Mouse (Mus musculus) neural tube, embryonic 14.5 days (tissue): ENCODE data around the gene Sbp. TPM values are rescaled to one million over a fixed set of nuclear protein-coding genes. Genes with fewer than 3 reads are reported as not detected.
A peak's percentile ranks its signal among the peaks of the same experiment; 100 is the strongest.
"Not testable (repeated sequence)": the region's sequence is repeated elsewhere in the genome, so short reads cannot be mapped to it uniquely, and the experiment has no call there.

Source experiments
- ATAC-seq: fragments of 200-750 bp; cut with Nextera tagmentation; 2 replicates; pipeline ENCODE4 v1.8.0; 2017; ENCODE audit warnings: low read depth, mild to moderate bottlenecking, moderate TSS enrichment, moderate library complexity
- H3K27ac ChIP-seq: fragments of 300-500 bp; sonication (generic); 2 replicates; pipeline ENCODE4 v1.5.1; 2014; ENCODE audit warnings: low read depth, mild to moderate bottlenecking, control low read depth, low read length, moderate library complexity, mixed read lengths
- H3K27me3 ChIP-seq: fragments of 300-500 bp; sonication (generic); 2 replicates; pipeline ENCODE4 v1.6.1; 2014; ENCODE audit warnings: low read length; ENCODE audit not compliant: control insufficient read depth, insufficient read depth
- H3K36me3 ChIP-seq: fragments of 300-500 bp; sonication (generic); 2 replicates; pipeline ENCODE4 v1.6.1; 2014; ENCODE audit warnings: low read length, mixed read lengths; ENCODE audit not compliant: control insufficient read depth, insufficient read depth
- H3K4me1 ChIP-seq: fragments of 300-500 bp; sonication (generic); 2 replicates; pipeline ENCODE4 v1.6.1; 2014; ENCODE audit warnings: low read length; ENCODE audit not compliant: control insufficient read depth, insufficient read depth
- H3K4me2 ChIP-seq: fragments of 300-500 bp; sonication (generic); 2 replicates; pipeline ENCODE4 v1.6.1; 2014; ENCODE audit warnings: mild to moderate bottlenecking, low read depth, low read length, control low read depth
- H3K4me3 ChIP-seq: fragments of 300-500 bp; sonication (generic); 2 replicates; pipeline ENCODE4 v1.5.1; 2014; ENCODE audit warnings: low read depth, low read length, control low read depth, mixed read lengths
- H3K9ac ChIP-seq: fragments of 300-500 bp; sonication (generic); replicated peaks from 2 replicates; pipeline ENCODE4 v1.6.1; 2014; ENCODE audit warnings: low read depth, mild to moderate bottlenecking, control low read depth, low read length, mixed read lengths
- H3K9me3 ChIP-seq: fragments of 300-500 bp; sonication (generic); 2 replicates; pipeline ENCODE4 v1.6.1; 2016; ENCODE audit warnings: low read length; ENCODE audit not compliant: control insufficient read depth
- WGBS: fragments of 180-500 bp; shearing (Covaris S2); extraction: QIAGEN DNeasy Blood & Tissue Kit; methylation state at CpG from one replicate; pipeline ENCODE4 v1.1.7; 2014; 5-methylcytosine and 5-hydroxymethylcytosine counted together
- polyA plus RNA-seq: library from polyadenylated mRNA; unstranded; fragments of >200 nt; fragmentation: Nextera tagmentation; extraction: Ambion mirVana; gene quantifications from 2 replicates; pipeline ENCODE4 v1.2.1, GENCODE M21; 2014

Sbp gene
- polyA plus RNA-seq, result not detected in 2 replicates

DNA sequence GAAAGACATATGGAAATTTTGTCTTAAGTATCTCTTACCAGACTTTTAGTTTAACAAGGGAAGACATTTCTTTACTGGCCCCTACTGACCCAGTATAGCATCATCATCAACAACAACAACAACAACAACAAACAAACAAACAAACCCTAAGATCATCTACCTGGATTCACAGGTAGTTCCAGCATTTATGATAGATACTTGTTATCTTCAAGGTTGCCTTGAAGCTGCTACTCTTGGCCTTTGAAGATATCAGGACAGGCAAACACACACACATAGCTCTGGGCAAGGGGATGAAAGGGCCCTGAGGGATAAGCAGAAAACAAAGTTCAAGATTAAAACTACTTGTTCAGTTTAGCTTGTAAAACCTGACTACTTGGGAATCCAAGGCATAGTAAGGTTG, at the start of gene Sbp:
Gene Sbp (plus strand): TSS at position 301 of the 400 bp plus-strand sequence.
- H3K9me3 ChIP-seq, result no peaks in the 10 kb centered on the region
- H3K27ac ChIP-seq, result no peak within 1 kb of the TSS
- H3K36me3 ChIP-seq, result no peaks in the 10 kb centered on the region
- no peaks in the 10 kb centered on the region for H3K4me1 ChIP-seq
- H3K4me3 ChIP-seq, result no peak within 1 kb of the TSS
- no peak for ATAC-seq
- H3K27me3 ChIP-seq, result no peaks in the 10 kb centered on the region
- H3K9ac ChIP-seq, result no peak within 1 kb of the TSS
- no peak within 1 kb of the TSS for H3K4me2 ChIP-seq

DNA sequence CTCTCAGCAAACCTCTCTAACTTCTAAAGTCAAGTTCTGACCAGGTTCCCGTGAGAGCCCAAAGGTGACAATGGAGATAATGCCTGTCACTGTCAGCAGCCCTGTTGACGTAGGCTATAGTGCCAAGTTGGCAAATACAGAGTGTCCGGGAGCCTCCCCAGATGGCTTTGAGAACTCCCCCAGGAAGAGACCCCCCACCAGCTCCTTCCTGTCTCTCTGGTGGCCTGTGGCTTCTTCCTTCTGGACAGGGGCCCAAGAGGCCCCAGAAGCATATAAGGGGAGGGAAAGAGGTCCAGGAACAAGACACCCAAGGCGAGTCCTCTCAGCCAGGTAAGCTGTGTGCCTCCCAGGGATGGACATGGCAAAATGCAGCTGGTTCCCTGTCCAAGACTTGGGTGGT, 24.3 kb upstream of the Sbp start, which contains the start of gene Dcpp3:
Gene Dcpp3 (plus strand): TSS at position 301 of the 400 bp plus-strand sequence.
- not testable (repeated sequence) for H3K27me3 ChIP-seq, H3K4me2 ChIP-seq, H3K9me3 ChIP-seq, H3K9ac ChIP-seq, ATAC-seq, H3K4me1 ChIP-seq, H3K27ac ChIP-seq, H3K4me3 ChIP-seq, H3K36me3 ChIP-seq
- WGBS, result 74% methylated on average over 4 of the region's 4 CpGs

DNA sequence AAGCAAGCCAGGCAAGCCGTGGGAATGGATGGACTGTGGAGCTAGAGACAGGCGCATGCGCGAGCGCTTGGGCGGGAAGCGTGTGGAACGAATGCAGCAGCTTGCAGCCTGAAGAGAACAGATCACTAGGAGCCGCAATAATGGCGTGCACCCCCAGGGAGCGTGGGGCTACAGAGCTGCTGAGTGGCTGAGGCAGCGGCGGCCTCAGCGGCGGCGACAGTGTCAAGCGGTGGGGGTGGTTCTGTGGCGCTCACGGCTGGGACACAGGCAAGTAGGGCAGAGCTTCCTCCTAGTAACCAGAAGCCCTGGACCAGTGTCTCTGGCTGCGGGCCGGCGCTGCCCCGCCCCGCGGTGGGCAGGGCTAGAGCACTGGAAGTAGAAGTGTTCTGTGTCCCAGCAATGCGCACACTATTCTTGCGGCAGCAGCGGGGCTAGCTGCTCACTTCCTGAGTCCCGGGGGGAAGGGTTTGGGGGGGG, 16.9 kb upstream of the Sbp start:
- H3K9me3 ChIP-seq, result no peaks in the 10 kb centered on the region
- H3K36me3 ChIP-seq, result no peaks in the 10 kb centered on the region
- no peaks in the 10 kb centered on the region for H3K4me1 ChIP-seq
- ATAC-seq, result peak; percentile 98
- H3K4me2 ChIP-seq, result peak overlapping the region; percentile 64
- peak overlapping the region; percentile 53 for H3K9ac ChIP-seq
- H3K4me3 ChIP-seq, result peak overlapping the region; percentile 49
- H3K27ac ChIP-seq, result peak overlapping the region; percentile 85
- under 1% methylated on average over 29 of the region's 29 CpGs for WGBS
- H3K27me3 ChIP-seq, result no peaks in the 10 kb centered on the region

DNA sequence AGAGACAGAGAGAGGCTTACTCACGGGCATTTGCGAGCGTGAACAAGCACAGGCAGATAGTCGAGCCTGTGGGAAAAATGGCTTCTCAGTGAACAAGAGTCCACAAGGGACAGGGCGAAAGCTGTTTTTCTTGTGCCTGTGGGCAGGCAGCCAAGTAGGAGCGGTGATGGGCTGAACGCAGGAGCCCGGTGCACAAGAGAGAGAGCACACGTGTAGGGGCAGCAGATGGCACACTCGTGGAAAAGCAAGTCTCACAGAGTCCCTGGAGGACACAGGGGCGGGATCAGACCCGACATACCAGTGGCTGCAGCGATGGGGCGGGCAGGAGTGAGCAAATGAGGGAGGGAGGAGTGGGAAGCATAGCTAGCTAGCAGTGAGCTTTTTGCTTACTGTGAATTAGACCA, 16.4 kb upstream of the Sbp start:
- Histone ChIP-seq H3K4me1 (no peaks in the 10 kb centered on the region), H3K27me3 (no peaks in the 10 kb centered on the region), H3K36me3 (no peaks in the 10 kb centered on the region), H3K4me3 (peak overlapping the region; percentile 49), H3K4me2 (peak overlapping the region; percentile 64), H3K9me3 (no peaks in the 10 kb centered on the region), H3K27ac (peak overlapping the region; percentile 85), H3K9ac (peak overlapping the region; percentile 43)
- peak; percentile 91 for ATAC-seq
- whole genome bisulfite sequencing, result 1% methylated on average over 14 of the region's 14 CpGs

DNA sequence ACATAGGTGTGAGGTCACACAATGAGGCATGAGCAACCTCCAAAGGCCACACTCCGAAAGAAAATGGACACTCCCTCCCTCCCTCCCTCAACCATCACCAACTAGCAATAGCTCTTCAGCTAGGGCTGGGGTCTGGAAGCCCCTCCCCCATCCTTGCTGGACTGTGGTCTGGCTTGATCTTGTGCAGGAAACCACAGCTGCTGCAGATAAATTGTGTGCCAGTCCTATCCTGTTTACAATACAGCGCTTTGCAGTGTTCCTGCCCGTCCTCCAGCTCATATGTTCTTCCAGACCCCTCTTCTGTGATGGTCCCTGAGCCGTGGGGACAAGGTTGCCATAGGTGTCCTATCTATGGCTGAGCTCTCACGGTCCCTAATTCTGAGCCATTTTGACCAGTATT, 10.3 kb upstream of the Sbp start:
- no peak overlapping the region for H3K9ac ChIP-seq
- no peaks in the 10 kb centered on the region for H3K4me1 ChIP-seq
- no peaks in the 10 kb centered on the region for H3K36me3 ChIP-seq
- ATAC-seq, result no peak
- no peak overlapping the region for H3K4me2 ChIP-seq
- H3K27me3 ChIP-seq, result no peaks in the 10 kb centered on the region
- H3K4me3 ChIP-seq, result no peak overlapping the region
- H3K9me3 ChIP-seq, result no peaks in the 10 kb centered on the region
- H3K27ac ChIP-seq, result no peak overlapping the region
- WGBS, result 87% methylated on average over 5 of the region's 5 CpGs

DNA sequence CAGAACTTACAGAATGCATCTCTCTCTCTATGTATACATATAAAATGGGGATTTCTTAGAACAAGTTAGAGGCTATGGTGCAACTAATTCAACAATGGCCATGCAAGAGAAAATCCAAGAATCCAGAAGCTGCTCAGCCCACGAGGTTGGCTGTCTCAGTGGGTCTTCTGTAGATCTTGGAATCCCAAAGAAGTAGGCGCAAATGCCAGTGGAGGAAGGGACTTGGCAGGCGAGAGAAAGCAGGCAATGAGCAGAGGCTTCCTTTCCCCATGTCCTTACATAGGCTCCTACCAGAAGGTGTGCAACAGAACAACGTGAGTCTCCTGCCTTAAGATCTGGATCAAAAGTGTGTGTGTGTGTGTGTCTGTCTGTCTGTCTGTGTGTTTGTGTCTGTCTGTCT, 6.0 kb downstream of the Sbp start:
- 79% methylated on average over 4 of the region's 4 CpGs for WGBS
- H3K27ac ChIP-seq, result not testable (repeated sequence)

DNA sequence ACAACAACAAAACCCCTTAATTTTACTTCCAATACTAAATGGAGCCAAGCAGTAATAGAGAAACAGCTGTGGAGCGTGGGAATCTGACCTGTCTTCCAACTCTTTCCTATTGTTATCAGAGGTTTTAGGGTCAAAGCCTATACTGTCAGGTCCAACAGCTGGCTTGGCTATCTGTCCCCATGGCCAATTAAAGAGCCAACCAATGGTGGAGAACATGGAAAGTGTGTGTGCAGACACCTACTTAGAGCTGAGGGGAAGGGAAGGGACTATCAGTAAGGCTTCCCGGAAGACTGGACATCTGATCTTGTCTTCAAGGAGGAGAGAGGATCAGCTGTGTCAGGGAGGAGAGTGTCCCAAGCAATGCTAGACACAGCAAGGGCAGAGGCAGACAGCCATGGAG, 7.6 kb downstream of the Sbp start:
- no peaks in the 10 kb centered on the region for H3K4me1 ChIP-seq
- no peaks in the 10 kb centered on the region for H3K36me3 ChIP-seq
- no peak overlapping the region for H3K4me3 ChIP-seq
- H3K27ac ChIP-seq, result no peak overlapping the region
- H3K4me2 ChIP-seq, result no peak overlapping the region
- H3K9me3 ChIP-seq, result no peaks in the 10 kb centered on the region
- H3K27me3 ChIP-seq, result no peaks in the 10 kb centered on the region
- H3K9ac ChIP-seq, result no peak overlapping the region
- 87% methylated on average over 2 of the region's 2 CpGs for WGBS
- ATAC-seq, result no peak

More for the DNA sequence above, 6.0 kb downstream of the Sbp start:
- H3K4me2 ChIP-seq, H3K4me3 ChIP-seq, H3K36me3 ChIP-seq, H3K9ac ChIP-seq, H3K4me1 ChIP-seq, ATAC-seq, H3K9me3 ChIP-seq, H3K27me3 ChIP-seq: not testable (repeated sequence)

DNA sequence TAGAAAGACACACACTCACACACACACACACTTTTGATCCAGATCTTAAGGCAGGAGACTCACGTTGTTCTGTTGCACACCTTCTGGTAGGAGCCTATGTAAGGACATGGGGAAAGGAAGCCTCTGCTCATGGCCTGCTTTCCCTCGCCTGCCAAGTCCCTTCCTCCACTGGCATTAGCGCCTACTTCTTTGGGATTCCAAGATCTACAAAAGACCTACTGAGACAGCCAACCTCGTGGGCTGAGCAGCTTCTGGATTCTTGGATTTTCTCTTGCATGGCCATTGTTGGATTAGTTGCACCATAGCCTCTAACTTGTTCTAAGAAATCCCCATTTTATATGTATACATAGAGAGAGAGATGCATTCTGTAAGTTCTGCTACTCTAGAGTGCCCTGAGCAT, 9.4 kb downstream of the Sbp start:
- ATAC-seq, result not testable (repeated sequence)

DNA sequence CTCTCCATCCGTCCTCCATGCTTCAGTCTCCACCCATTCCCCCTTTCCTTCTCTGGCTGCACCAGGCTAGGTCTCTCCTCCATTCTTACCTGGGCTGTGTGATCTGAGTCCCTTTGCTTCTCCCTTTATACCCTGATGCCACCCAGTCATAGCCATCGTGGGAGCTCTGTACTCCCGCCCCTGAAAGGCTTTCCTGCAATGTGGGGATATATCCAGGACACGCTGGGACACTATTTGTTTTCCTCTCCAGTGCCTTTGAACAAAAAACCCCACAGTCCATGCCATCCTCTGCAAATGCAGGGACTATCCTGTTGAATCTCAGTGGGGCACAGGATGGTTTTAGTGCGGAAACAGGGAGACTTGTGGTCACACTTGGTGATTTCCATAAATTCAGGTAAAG, 13.7 kb downstream of the Sbp start, which contains the start of gene Sbpl:
Gene Sbpl (minus strand): TSS at position 101 of the 400 bp plus-strand sequence.
- Histone ChIP-seq H3K27me3 (no peaks in the 10 kb centered on the region), H3K27ac (no peak within 1 kb of the TSS), H3K9me3 (no peaks in the 10 kb centered on the region), H3K4me2 (no peak within 1 kb of the TSS), H3K4me1 (no peaks in the 10 kb centered on the region), H3K36me3 (no peaks in the 10 kb centered on the region), H3K9ac (no peak within 1 kb of the TSS), H3K4me3 (no peak within 1 kb of the TSS)
- WGBS, result 68% methylated on average over 5 of the region's 5 CpGs
- no peak for ATAC-seq

More for the DNA sequence above, 9.4 kb downstream of the Sbp start:
- not testable (repeated sequence) for H3K9me3 ChIP-seq, H3K27ac ChIP-seq, H3K36me3 ChIP-seq, H3K9ac ChIP-seq, H3K27me3 ChIP-seq, H3K4me1 ChIP-seq, H3K4me2 ChIP-seq, H3K4me3 ChIP-seq
- WGBS, result 82% methylated on average over 4 of the region's 4 CpGs
